Mouse (Mus musculus): ENCODE results near the gene Ric8b.

Ric8b gene

DNA sequence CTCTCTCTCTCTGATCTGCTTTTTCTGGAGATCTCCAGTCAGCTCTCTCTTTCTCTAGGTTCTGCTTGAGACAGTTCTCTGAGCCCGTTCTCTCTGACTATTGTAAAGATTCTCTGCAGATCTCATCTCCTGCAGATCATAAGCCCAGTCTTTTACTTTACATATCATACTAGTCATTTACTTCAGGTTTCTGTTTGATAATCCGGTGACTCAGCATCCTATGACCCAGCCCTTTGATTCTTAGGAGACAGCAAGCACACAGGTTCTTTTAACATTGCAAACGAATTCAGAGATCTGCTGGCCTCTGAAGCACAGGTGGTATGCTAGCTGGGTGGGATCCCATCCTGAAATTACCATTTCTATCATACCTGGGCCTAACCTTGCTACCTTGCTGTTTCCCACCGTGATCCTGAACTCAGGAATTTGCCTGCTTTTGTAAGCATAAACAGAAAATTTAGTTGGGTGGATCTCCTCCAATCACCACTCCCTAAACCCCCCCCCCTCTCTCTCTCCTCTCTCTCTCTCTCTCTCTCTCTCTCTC lies 133.3 kb downstream of the Ric8b start:
- in situ Hi-C loops (cut with MboI; ENCODE audit: low sequenced_read_pairs) = no loop called here

DNA sequence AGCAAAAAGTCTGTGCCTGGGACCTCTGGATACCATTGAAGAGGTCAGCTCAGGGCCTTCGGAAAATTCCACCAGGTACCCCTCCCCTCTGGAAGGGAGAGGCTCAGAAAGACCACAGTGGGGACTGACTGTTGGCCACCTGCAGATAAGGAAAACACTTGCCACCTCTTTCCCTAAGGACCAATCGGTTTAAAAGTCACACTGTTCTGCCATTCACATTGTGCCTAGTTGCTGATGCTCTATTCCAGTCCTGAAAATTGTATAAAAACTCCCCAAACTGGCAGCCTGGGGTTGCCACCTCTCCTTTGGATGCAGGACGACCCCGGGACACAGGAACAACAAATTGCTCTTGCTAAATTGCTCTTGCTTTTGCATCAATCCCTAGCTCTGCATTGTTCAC lies 135.0 kb downstream of the Ric8b start:
- in situ Hi-C loops (cut with MboI; ENCODE audit: low sequenced_read_pairs) = no loop called here

- in situ Hi-C loops (cut with MboI; ENCODE audit: low sequenced_read_pairs) = no loop called here
Observed at GRCm38 (mm10) chr10:85054876-85055275, 137.5 kb downstream of the Ric8b start.

All from CH12F3 (cell line).